Mouse (Mus musculus): ENCODE measurements around the gene Dnajc22.

DNA sequence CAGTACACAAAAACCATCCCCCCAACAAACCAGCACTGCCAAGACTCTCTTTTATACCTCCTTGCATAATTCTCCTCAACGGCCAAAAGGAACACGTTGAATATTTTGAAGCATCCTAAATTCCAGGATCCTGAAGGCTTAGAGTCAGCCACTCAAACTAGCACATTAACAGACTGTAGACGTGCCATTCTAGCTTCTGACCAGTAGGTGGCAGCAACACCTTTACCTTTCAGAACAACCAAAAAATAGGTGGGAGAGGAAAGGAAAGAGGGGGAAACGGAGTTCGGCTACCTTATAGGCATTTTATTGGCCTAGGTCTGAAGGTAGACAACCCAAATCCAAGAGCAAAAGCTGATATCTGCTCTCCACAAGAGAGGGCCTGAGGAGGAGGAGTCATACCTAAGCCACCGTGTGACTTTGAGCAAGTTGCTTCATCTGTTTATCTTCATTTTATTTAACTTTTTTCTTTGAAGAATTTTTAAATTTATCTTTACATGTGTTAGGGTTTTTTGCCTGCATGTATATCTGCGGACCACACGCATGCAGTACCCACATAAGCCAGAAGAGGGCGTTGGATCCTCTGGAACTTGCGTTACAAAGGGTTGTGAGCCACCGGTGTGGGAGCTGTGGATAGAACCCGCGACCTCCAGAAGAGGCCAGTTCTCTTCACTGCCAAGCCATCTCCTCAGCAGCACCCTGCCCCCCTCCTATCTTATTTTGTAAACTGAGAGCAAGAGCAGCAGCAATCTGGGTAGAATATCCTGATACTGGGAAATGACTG is 43.3 kb upstream of the Dnajc22 start:
- TF ChIP-seq POLR2A (IDR thresholded peaks at IDR 0.05; ENCODE audit: insufficient read length, low read depth) (no peak), MAX (IDR thresholded peaks at IDR 0.05; ENCODE audit: low read depth) (no peak), E2F4 (IDR thresholded peaks at IDR 0.05; ENCODE audit: insufficient read depth) (no peak), USF1 (IDR thresholded peaks at IDR 0.05; ENCODE audit: low read depth) (no peak), MYOG (IDR thresholded peaks at IDR 0.05; ENCODE audit: control insufficient read depth in 1 of 3, insufficient read depth in 1 of 3, insufficient read length in 2 of 3, low read depth in 2 of 3) (no peak), SRF (IDR thresholded peaks at IDR 0.05; ENCODE audit: control insufficient read depth, insufficient read length, low read depth) (no peak), TCF12 (IDR thresholded peaks at IDR 0.05; ENCODE audit: insufficient read depth, poor library complexity, severe bottlenecking) (no peak), POLR2AphosphoS2 (IDR thresholded peaks at IDR 0.05; ENCODE audit: insufficient read length, low read depth) (no peak), MYOD1 (IDR thresholded peaks at IDR 0.05; ENCODE audit: control insufficient read depth in 1 of 3, insufficient read length in 2 of 3, low read depth in 2 of 3) (no peak), TCF3 (IDR thresholded peaks at IDR 0.05; ENCODE audit: insufficient read length, low read depth) (no peak), REST (IDR thresholded peaks at IDR 0.05; ENCODE audit: insufficient read depth, insufficient read length) (no peak)
